In the genomic region with DNA sequence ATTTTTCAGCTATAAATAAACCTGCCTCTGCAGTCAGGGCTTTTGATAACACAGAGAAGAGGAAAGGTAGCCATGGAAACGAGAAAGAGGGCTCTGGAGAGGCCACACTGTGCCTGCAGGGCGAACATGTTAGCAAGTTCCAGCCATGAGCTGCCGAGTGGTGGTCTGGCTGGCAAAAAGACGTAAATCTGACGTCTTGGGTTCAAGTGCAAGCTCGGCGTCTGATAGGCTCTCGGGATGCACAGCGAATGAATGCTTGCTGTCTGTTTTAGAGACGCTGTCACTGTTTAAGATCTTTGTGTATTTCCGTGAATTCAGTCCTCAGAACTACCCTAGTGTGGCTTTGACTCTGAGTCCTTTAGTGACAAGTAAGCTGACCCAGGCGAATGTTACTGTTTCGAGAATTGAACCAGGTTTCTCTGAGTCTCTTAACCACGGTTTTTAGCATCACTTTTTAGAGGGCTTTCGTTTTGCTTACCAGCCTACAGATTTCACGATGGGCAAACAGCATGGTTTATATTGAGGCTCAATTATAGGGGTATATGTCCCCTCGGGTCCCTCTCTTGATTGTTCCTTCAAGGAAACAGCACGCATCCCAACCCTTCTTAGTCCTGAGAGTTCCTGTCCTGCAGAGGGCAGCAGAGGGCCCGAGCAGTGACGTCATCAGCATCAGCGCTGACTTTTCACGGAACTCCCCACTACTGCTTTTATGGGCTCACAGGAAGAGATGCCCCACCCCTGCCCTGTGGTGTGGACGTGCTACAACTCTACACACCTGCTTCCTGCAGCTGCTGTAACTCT, we compare ENCODE assay signal across 8 mouse cellular contexts. TPM values are rescaled to one million over a fixed set of nuclear protein-coding genes. Genes with fewer than 3 reads are reported as not detected.
DNase-seq lines count a peak whose midpoint lies in the region; ATAC-seq lines count a peak whose summit lies in the region.

No protein-coding gene starts in this region.

- no peaks in the 10 kb centered on the region for H3K36me3 ChIP-seq in forebrain, embryonic 13.5 days (ENCODE audit: poor library complexity, severe bottlenecking)
- no peaks in the 10 kb centered on the region for H3K36me3 ChIP-seq in liver, embryonic 15.5 days (replicated peaks)
- no peaks in the 10 kb centered on the region for H3K36me3 ChIP-seq in neural tube, embryonic 11.5 days (ENCODE audit: control insufficient read depth, insufficient read depth, low read length)
- no peaks in the 10 kb centered on the region for H3K36me3 ChIP-seq in stomach, embryonic 16.5 days (ENCODE audit: control insufficient read depth, insufficient read depth, low read length)

- intact Hi-C loops in heart, postnatal 10 days (cut with DNase I) = loop anchor here (10.0 kb wide), 1 partner anchor 421 kb away; a partner anchor contains a TSS

- H3K4me3 ChIP-seq in forebrain, embryonic 13.5 days = peak overlapping the region; percentile 29
- peak overlapping the region; percentile 42 for H3K4me3 ChIP-seq in liver, embryonic 15.5 days (replicated peaks)
- 0 out of 2 replicates have a peak overlapping the region, but pooled peaks have one; percentile 14 for H3K4me3 ChIP-seq in neural tube, embryonic 11.5 days (ENCODE audit: low read depth, low read length)
- H3K4me3 ChIP-seq in stomach, embryonic 16.5 days (replicated peaks; ENCODE audit: low read length) = peak overlapping the region; percentile 28

- WGBS in forebrain, embryonic 13.5 days = 39% methylated on average over 23 of the region's 23 CpGs
- WGBS in liver, embryonic 15.5 days (ENCODE audit: insufficient replicate concordance) = 27% methylated on average over 23 of the region's 23 CpGs
- 40% methylated on average over 23 of the region's 23 CpGs for WGBS in neural tube, embryonic 11.5 days
- 34% methylated on average over 23 of the region's 23 CpGs for WGBS in stomach, embryonic 16.5 days

- peak; percentile 94 to 95 for DNase-seq in CD8-positive naive resting alpha-beta T cell, adult 2 months (ENCODE audit: low read depth in 2 of 2, low spot score in 2 of 2)
- DNase-seq in c-Kit-negative CD71-positive TER-119-positive erythroid progenitor cells, embryonic 14.5 days (ENCODE audit: low read depth, low spot score) = peak; percentile 40
- peak; percentile 82 to 89 for DNase-seq in heart, postnatal 10 days
- peak; percentile 89 to 91 for DNase-seq in kidney, postnatal 4 days
- DNase-seq in neural tube, embryonic 11.5 days (ENCODE audit: low spot score) = peak; percentile 82

- ATAC-seq in forebrain, embryonic 13.5 days = peak; percentile 48
- ATAC-seq in liver, embryonic 15.5 days (ENCODE audit: insufficient read depth) = no peak
- ATAC-seq in neural tube, embryonic 11.5 days (ENCODE audit: insufficient read depth, low FRiP score, low TSS enrichment) = peak; percentile 14; the same call in 1 of the 2 replicates
- ATAC-seq in stomach, embryonic 16.5 days (ENCODE audit: insufficient read depth, low FRiP score) = peak; percentile 73

- H3K27me3 ChIP-seq in forebrain, embryonic 13.5 days = no peaks in the 10 kb centered on the region
- H3K27me3 ChIP-seq in liver, embryonic 15.5 days = no peaks in the 10 kb centered on the region
- no peaks in the 10 kb centered on the region for H3K27me3 ChIP-seq in neural tube, embryonic 11.5 days (ENCODE audit: control insufficient read depth, insufficient read depth, low read length)
- no peaks in the 10 kb centered on the region for H3K27me3 ChIP-seq in stomach, embryonic 16.5 days (ENCODE audit: control insufficient read depth, insufficient read depth, low read length)

- peak overlapping the region; percentile 51 for H3K4me2 ChIP-seq in forebrain, embryonic 13.5 days
- H3K4me2 ChIP-seq in liver, embryonic 15.5 days = peak overlapping the region; percentile 64
- H3K4me2 ChIP-seq in neural tube, embryonic 11.5 days (ENCODE audit: low read depth) = peak overlapping the region; percentile 34
- H3K4me2 ChIP-seq in stomach, embryonic 16.5 days (ENCODE audit: low read depth, low read length) = peak overlapping the region; percentile 44

- H3K9me3 ChIP-seq in forebrain, embryonic 13.5 days (replicated peaks) = no peaks in the 10 kb centered on the region
- H3K9me3 ChIP-seq in liver, embryonic 15.5 days (replicated peaks) = no peaks in the 10 kb centered on the region
- no peaks in the 10 kb centered on the region for H3K9me3 ChIP-seq in neural tube, embryonic 11.5 days (ENCODE audit: control insufficient read depth, low read length)
- H3K9me3 ChIP-seq in stomach, embryonic 16.5 days (replicated peaks; ENCODE audit: control insufficient read depth, low read length) = no peaks in the 10 kb centered on the region

- H3K27ac ChIP-seq in forebrain, embryonic 13.5 days = peak overlapping the region; percentile 63
- no peak overlapping the region for H3K27ac ChIP-seq in liver, embryonic 15.5 days (replicated peaks)
- no peak overlapping the region for H3K27ac ChIP-seq in neural tube, embryonic 11.5 days (ENCODE audit: low read depth, low read length)
- no peak overlapping the region for H3K27ac ChIP-seq in stomach, embryonic 16.5 days (ENCODE audit: low read length)

- H3K9ac ChIP-seq in forebrain, embryonic 13.5 days = no peak overlapping the region
- H3K9ac ChIP-seq in liver, embryonic 15.5 days = no peak overlapping the region
- H3K9ac ChIP-seq in neural tube, embryonic 11.5 days (ENCODE audit: low read length) = no peak overlapping the region
- H3K9ac ChIP-seq in stomach, embryonic 16.5 days (ENCODE audit: low read length) = no peak overlapping the region; the same call in 1 of the 2 replicates

- peaks cover 16% of the 10 kb centered on the region for H3K4me1 ChIP-seq in forebrain, embryonic 13.5 days
- H3K4me1 ChIP-seq in liver, embryonic 15.5 days (replicated peaks) = peaks cover 10% of the 10 kb centered on the region
- H3K4me1 ChIP-seq in neural tube, embryonic 11.5 days (ENCODE audit: control insufficient read depth, insufficient read depth, low read length) = no peaks in the 10 kb centered on the region; the same call in 1 of the 2 replicates
- no peaks in the 10 kb centered on the region for H3K4me1 ChIP-seq in stomach, embryonic 16.5 days (ENCODE audit: control insufficient read depth, insufficient read depth, low read length)

RNA-seq across cellular contexts. Expression of a gene that starts 20.8 kb away (rescaled TPM):
- not detected in 2 replicates for polyA plus RNA-seq in forebrain, embryonic 13.5 days (2015; fragmentation: Nextera tagmentation; extraction: Ambion mirVana)
- total RNA-seq in heart, postnatal 10 days (2021) = under 1 TPM in 1 of 2 experiments, not detected in 1; 0.55 TPM
- not detected in 2 replicates for polyA plus RNA-seq in liver, embryonic 15.5 days (2015; fragmentation: Nextera tagmentation; extraction: Ambion mirVana)
- 0.47 and 0.57 TPM in 2 replicates for polyA plus RNA-seq in neural tube, embryonic 11.5 days (2014; fragmentation: Nextera tagmentation; extraction: Ambion mirVana)
- polyA plus RNA-seq in stomach, embryonic 16.5 days (2015; fragmentation: Nextera tagmentation; extraction: Ambion mirVana) = 0.43 TPM in 1 of 2 replicates, not detected in the other

RNA-seq across cellular contexts. Expression of a gene that starts 48.5 kb away (rescaled TPM):
- not detected in 2 replicates for polyA plus RNA-seq in forebrain, embryonic 13.5 days (2015; fragmentation: Nextera tagmentation; extraction: Ambion mirVana)
- not detected for total RNA-seq in heart, postnatal 10 days (2021)
- polyA plus RNA-seq in liver, embryonic 15.5 days (2015; fragmentation: Nextera tagmentation; extraction: Ambion mirVana) = 0.12 TPM in 1 of 2 replicates, not detected in the other
- polyA plus RNA-seq in neural tube, embryonic 11.5 days (2014; fragmentation: Nextera tagmentation; extraction: Ambion mirVana) = 0.38 TPM in 1 of 2 replicates, not detected in the other
- 1.9 and 2.6 TPM in 2 replicates for polyA plus RNA-seq in stomach, embryonic 16.5 days (2015; fragmentation: Nextera tagmentation; extraction: Ambion mirVana)

Comparison
In these comparisons a context has a peak if more than half of its experiments do, and no peak if none do; other contexts are left out.
1. DNase-seq: peak in every context shown above with its lines; median percentile 94 in CD8-positive naive resting alpha-beta T cell, adult 2 months; 90 in kidney, postnatal 4 days; 86 in heart, postnatal 10 days; 82 in neural tube, embryonic 11.5 days; 40 in c-Kit-negative CD71-positive TER-119-positive erythroid progenitor cells, embryonic 14.5 days.